Mouse (Mus musculus) olfactory bulb, adult 2 months (tissue): ENCODE results near the gene Itga5.

Experiments
- CTCF ChIP-seq: fragments of 200-500 bp; IDR thresholded peaks from 2 replicates; pipeline ENCODE4 v1.5.1; 2012; ENCODE audit warnings: low read depth, mild to moderate bottlenecking, low read length, moderate library complexity; ENCODE audit not compliant: insufficient read depth
- POLR2A ChIP-seq: fragments of 200-500 bp; IDR thresholded peaks from 2 replicates; pipeline ENCODE4 v1.6.1; 2012; ENCODE audit warnings: mild to moderate bottlenecking, low read depth, low read length, moderate library complexity; ENCODE audit not compliant: insufficient read depth

DNA sequence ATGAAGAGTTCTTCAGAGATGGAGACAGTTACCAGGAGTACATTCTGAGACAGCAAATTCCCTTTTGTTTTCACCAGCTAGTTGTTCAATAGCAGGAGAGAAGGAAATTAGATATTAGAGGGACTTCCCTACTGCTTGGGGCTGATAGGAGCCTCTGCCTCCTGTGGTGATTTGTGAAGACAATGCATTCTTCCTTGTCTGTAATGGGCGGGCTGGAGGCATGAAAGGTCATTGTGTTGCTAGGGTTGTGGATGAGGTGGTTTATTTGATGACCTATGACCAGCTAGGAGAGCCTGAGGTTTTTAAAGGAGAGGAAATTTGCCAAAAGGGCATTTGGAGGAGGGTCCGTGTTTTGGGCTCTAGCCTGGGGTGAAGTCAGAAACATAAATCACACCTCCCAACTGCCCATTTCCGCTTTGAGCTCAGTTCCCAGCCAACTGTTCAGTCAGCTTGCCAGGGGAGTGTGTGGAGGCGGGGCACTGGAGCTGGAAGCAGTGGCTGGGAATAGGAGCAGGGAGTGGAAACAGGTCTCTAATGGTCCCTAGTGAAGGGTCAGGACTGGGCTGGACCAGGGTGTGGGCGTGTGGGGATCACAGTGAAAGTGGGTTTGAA, 16.3 kb upstream of the Itga5 start:
- TF ChIP-seq POLR2A (no peak), CTCF (no peak)
